Mouse (Mus musculus) hindbrain, embryonic 16.5 days (tissue): ENCODE measurements around the gene Tnfrsf11a. TPM values are rescaled to one million over a fixed set of nuclear protein-coding genes. Genes with fewer than 3 reads are reported as not detected.

Experiments used
- ATAC-seq: fragments of 200-750 bp; cut with Nextera tagmentation; 2 replicates; pipeline ENCODE4 v1.8.0; 2017; ENCODE audit warnings: moderate TSS enrichment, moderate library complexity
- H3K27ac ChIP-seq: fragments of 300-500 bp; sonication (generic); 2 replicates; pipeline ENCODE4 v1.5.1; 2014; ENCODE audit warnings: low read depth, mild to moderate bottlenecking, control low read depth, low read length, moderate library complexity
- H3K27me3 ChIP-seq: fragments of 300-500 bp; sonication (generic); replicated peaks from 2 replicates; pipeline ENCODE4 v1.6.1; 2014; ENCODE audit warnings: low read length; ENCODE audit not compliant: control insufficient read depth, insufficient read depth
- H3K36me3 ChIP-seq: fragments of 300-500 bp; sonication (generic); 2 replicates; pipeline ENCODE4 v1.6.1; 2014; ENCODE audit warnings: mild to moderate bottlenecking, low read length, moderate library complexity, mixed read lengths; ENCODE audit not compliant: control insufficient read depth, insufficient read depth
- H3K4me1 ChIP-seq: fragments of 300-500 bp; sonication (generic); 2 replicates; pipeline ENCODE4 v1.6.1; 2014; ENCODE audit warnings: low read depth, low read length; ENCODE audit not compliant: control insufficient read depth, insufficient read depth
- H3K4me2 ChIP-seq: fragments of 300-500 bp; sonication (generic); 2 replicates; pipeline ENCODE4 v1.6.1; 2014; ENCODE audit warnings: mild to moderate bottlenecking, low read length, control low read depth, moderate library complexity
- H3K4me3 ChIP-seq: fragments of 300-500 bp; sonication (generic); 2 replicates; pipeline ENCODE4 v1.5.1; 2014; ENCODE audit warnings: mild to moderate bottlenecking, low read length, control low read depth, moderate library complexity
- H3K9ac ChIP-seq: fragments of 300-500 bp; sonication (generic); 2 replicates; pipeline ENCODE4 v1.6.1; 2014; ENCODE audit warnings: low read depth, mild to moderate bottlenecking, control low read depth, low read length, moderate library complexity
- H3K9me3 ChIP-seq: fragments of 300-500 bp; sonication (generic); 2 replicates; pipeline ENCODE4 v1.6.1; 2014; ENCODE audit warnings: mild to moderate bottlenecking, low read length, moderate library complexity; ENCODE audit not compliant: control insufficient read depth
- WGBS: fragments of 180-500 bp; shearing (Covaris S2); extraction: QIAGEN DNeasy Blood & Tissue Kit; methylation state at CpG from one replicate; pipeline ENCODE4 v1.1.7; 2014; 5-methylcytosine and 5-hydroxymethylcytosine counted together
- polyA plus RNA-seq: library from polyadenylated mRNA; unstranded; fragments of >200 nt; fragmentation: Nextera tagmentation; extraction: Ambion mirVana; gene quantifications from 2 replicates; pipeline ENCODE4 v1.2.1, GENCODE M21; 2015

Tnfrsf11a gene
- polyA plus RNA-seq: 0.61 and 0.75 TPM in 2 replicates

DNA sequence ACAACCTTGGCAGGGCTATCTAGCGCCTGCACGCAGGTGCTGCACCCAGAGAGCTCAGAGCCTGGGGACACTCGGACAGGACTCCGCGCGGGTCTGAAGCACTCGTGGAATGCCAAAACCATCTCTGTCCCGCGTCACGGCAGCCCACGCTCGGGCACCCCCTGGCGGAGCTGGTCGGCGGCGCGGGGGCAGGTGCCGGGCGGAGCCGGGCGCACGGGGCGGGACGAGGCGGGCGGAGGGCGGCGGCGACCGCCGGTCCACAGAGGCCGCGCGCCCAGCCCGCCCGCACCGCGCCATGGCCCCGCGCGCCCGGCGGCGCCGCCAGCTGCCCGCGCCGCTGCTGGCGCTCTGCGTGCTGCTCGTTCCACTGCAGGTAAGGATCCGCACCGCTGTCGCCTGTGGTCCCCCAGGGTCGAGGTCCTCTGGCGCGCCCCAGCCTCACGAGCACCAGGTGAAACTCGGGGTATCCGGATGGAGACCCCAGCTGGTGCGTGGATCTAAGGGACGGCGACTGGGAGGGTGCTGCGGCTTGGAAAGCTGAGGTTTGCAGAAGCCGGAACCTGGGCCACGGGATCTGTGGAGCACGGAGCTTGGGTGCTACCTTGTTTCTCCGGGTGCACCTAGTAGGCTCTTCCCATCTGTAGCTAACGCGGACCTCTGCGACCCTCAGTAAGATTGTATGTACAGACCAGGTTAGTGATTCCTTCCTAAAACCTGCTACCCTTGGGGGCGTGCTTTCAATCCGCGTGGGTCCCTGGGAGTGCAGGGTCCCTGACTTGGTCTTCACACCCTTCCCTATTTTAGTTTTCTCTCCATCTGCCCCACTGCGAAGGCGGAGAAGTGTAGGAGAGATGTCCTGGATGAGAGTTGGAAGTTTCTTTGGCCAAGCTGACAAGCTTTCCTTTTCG lies at the start of gene Tnfrsf11a:
Gene Tnfrsf11a, plus strand, starts transcription at position 262 of the 908 bp plus-strand sequence.
- H3K9ac ChIP-seq: peak within 1 kb of the TSS; percentile 79
- H3K36me3 ChIP-seq: no peaks in the 10 kb centered on the region
- H3K27ac ChIP-seq: no peak within 1 kb of the TSS
- no peaks in the 10 kb centered on the region for H3K9me3 ChIP-seq
- H3K27me3 ChIP-seq: peaks cover 4% of the 10 kb centered on the region; the same call in 1 of the 2 replicates
- peak within 1 kb of the TSS; percentile 92 for H3K4me2 ChIP-seq
- H3K4me1 ChIP-seq: peaks cover 5% of the 10 kb centered on the region; the same call in 1 of the 2 replicates
- peak; percentile 79 for ATAC-seq
- H3K4me3 ChIP-seq: peak within 1 kb of the TSS; percentile 68
- WGBS: 3% methylated on average over 71 of the region's 77 CpGs

DNA sequence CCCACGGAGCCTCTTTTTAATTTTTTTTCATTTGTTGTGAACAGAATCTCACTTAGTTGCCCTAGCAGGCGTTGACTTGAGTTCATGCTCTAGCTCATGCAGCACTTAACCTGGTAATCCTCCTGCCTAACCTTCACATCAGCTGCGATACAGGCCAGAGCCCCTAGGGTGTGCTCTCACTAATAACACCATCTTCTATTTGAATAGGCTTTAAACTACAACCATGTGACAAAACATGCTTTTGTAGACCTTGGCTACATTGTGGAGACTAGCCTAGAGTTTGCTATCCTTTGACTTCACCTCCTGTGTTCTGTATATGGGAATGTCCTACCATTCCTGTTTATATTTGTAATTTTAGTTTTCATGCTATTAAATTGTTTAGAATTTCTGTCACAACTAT lies 45.2 kb upstream of the Tnfrsf11a start:
- H3K4me3 ChIP-seq: no peak overlapping the region
- peaks cover 5% of the 10 kb centered on the region for H3K36me3 ChIP-seq
- H3K27ac ChIP-seq: no peak overlapping the region
- no peak overlapping the region for H3K4me2 ChIP-seq
- no peaks in the 10 kb centered on the region for H3K4me1 ChIP-seq
- H3K27me3 ChIP-seq: no peaks in the 10 kb centered on the region
- H3K9ac ChIP-seq: no peak overlapping the region
- H3K9me3 ChIP-seq: no peaks in the 10 kb centered on the region
- 67% methylated on average over 3 of the region's 3 CpGs for WGBS
- ATAC-seq: no peak

DNA sequence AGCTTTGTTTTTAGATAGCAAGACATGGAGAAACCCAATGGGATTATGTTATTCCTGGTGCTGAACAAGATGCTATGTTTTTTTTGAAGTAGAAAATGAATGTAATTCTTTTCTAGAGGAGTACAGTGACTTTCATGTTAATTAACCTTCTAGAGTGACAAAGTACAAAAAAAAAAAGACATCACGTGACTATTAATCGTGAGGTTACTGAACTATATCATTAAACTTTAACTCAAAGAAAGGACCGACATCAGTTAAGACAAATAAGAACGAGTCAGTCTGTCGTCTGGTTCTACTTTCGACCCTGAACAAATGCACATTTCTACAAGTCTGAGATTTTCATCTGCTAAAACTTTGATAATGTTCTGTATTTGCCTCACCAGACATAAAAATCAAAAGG lies 42.2 kb upstream of the Tnfrsf11a start:
- Histone ChIP-seq H3K4me3 (no peak overlapping the region), H3K9me3 (no peaks in the 10 kb centered on the region), H3K36me3 (peaks cover 15% of the 10 kb centered on the region), H3K27me3 (no peaks in the 10 kb centered on the region), H3K4me2 (no peak overlapping the region), H3K27ac (no peak overlapping the region), H3K9ac (no peak overlapping the region), H3K4me1 (no peaks in the 10 kb centered on the region)
- 90% methylated on average over 6 of the region's 6 CpGs for whole genome bisulfite sequencing
- ATAC-seq: no peak

DNA sequence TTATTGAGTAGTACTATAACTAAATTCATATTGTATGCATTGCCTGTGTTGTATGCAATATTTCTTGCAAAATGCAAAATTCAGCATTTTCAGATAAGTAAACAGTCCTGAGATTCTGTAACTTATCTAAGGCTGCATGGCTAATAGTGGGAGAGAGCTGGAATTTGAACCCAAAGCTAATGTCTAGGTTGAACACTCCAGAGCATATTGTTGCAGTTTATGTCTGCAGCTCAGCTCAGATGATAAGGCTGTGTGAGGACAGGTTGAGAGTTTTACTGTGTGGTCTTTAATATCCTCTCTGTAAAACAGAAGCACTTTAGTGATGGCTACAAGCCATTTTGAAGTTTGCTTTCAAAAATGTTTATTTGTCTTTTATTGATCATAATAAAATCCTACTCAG lies 41.0 kb upstream of the Tnfrsf11a start:
- H3K4me2 ChIP-seq: no peak overlapping the region
- no peaks in the 10 kb centered on the region for H3K9me3 ChIP-seq
- H3K9ac ChIP-seq: no peak overlapping the region
- H3K36me3 ChIP-seq: peaks cover 23% of the 10 kb centered on the region
- ATAC-seq: no peak
- H3K4me1 ChIP-seq: no peaks in the 10 kb centered on the region
- no peak overlapping the region for H3K4me3 ChIP-seq
- H3K27ac ChIP-seq: no peak overlapping the region
- no peaks in the 10 kb centered on the region for H3K27me3 ChIP-seq

DNA sequence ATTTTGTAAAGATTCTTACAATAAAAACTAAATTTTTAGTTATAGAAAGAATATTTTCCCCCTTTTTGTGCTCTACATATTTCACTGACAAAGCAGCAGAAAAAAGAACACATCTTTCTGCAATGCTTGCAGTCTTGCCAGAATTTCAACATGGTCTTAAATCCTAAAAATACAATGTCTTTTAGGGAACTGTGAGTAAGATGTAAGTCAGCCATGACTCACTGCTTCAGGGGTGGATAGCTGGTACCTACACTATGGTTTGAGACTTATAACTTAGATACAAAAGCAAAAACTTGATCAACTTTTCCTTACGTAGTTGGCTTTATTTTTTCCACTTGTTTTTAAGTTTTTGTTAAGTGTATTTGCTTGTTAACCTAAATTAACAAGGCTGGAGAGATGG lies 38.0 kb upstream of the Tnfrsf11a start:
- H3K36me3 ChIP-seq: peaks cover 30% of the 10 kb centered on the region
- no peak overlapping the region for H3K27ac ChIP-seq
- H3K9me3 ChIP-seq: no peaks in the 10 kb centered on the region
- H3K9ac ChIP-seq: no peak overlapping the region
- no peak overlapping the region for H3K4me3 ChIP-seq
- H3K4me2 ChIP-seq: no peak overlapping the region
- no peak for ATAC-seq
- no peaks in the 10 kb centered on the region for H3K4me1 ChIP-seq
- WGBS: 95% methylated on average over 1 of the region's 1 CpGs
- no peaks in the 10 kb centered on the region for H3K27me3 ChIP-seq

DNA sequence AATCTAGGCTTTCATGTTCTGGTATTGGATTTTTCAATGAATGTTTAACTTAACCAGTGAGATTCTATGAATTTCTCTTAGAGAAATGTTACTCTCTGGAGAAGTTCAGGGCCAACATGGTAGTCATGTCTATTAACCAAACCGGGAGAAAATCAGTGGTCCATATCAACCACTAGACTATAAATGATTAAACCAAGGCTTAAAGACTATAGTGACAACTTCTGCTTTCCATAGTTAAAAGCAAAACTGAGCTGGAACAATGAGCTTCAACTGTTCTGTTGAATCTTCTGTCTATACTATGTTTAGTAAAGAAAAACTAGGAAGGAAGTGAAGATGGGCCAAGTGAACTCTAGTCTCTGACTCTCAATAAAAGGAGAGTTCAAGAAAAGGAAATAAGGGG lies 34.1 kb upstream of the Tnfrsf11a start:
- H3K4me1 ChIP-seq: no peaks in the 10 kb centered on the region
- no peak overlapping the region for H3K27ac ChIP-seq
- H3K9ac ChIP-seq: no peak overlapping the region
- H3K9me3 ChIP-seq: no peaks in the 10 kb centered on the region
- no peak overlapping the region for H3K4me2 ChIP-seq
- 89% methylated on average over 1 of the region's 1 CpGs for WGBS
- no peak overlapping the region for H3K4me3 ChIP-seq
- no peak for ATAC-seq
- peaks cover 36% of the 10 kb centered on the region for H3K36me3 ChIP-seq
- H3K27me3 ChIP-seq: no peaks in the 10 kb centered on the region

DNA sequence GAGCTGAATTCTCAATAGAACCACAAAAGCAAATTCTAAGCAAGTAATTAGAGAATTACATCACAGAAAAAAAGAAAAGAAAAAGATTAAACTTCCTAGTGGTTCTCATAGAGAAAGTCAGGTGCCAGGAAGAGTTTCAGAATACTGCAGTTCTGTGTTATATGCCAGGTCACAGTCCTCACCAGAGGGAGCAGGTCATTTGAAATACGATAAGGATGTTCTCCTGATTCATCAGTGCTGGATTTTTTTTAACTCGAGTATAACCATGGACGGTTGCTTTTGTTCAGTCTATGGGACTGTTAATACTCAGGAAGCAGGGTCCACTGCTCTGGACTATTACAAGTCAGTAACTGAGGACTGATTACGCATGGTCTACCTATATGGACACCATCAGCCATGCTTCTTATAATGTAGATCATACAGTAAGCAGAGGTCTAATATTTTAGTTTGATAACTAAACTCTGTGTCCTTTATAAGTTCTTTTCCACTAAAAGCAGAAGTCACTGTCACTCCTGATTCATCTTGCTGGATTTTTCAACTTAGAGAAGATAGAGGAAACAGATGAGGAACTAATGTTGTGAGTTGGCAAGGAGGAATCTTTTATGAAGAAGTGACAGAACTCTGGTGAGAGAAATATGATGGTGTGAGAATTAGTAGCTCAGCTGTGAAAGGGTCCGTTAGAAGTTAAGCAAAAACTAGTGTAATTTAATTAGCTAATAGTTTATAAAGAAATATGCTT lies 33.5 kb upstream of the Tnfrsf11a start:
- H3K4me3 ChIP-seq: no peak overlapping the region
- H3K4me2 ChIP-seq: no peak overlapping the region
- 92% methylated on average over 5 of the region's 5 CpGs for WGBS
- H3K4me1 ChIP-seq: no peaks in the 10 kb centered on the region
- peaks cover 30% of the 10 kb centered on the region for H3K36me3 ChIP-seq
- no peaks in the 10 kb centered on the region for H3K27me3 ChIP-seq
- no peak overlapping the region for H3K9ac ChIP-seq
- no peak overlapping the region for H3K27ac ChIP-seq
- no peaks in the 10 kb centered on the region for H3K9me3 ChIP-seq
- no peak for ATAC-seq

DNA sequence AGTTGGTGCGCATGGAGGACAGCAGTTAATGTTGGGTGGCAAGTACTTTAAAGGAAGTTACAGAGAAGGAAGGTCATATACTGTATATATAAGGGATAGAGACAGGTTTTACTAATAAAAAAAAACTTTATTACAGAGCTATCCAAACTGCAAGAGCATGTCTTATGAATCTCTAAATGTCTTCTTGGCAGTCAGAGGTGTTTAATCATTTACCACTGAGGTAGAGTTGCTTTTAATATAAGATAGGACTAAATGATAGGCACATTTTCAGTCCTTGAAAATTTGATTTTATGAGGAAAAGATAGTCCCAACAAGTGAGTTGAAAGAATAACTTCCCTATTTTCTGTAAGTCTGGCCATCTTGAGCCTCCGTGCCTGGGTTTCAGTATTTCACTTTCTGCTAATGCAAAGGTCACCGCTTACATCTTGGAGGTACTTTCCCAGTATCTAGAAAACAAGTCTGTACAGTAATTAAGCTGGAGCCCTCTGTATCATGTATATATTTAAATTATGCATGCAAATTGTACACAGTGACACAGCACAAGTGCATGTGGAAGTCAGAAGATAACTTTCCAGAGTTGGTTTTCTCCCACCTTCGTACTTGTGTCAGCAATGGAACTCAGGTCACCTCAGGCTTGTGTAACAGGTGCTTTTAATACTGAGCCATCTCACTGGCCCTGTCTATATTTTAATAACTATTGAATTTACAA lies 32.3 kb upstream of the Tnfrsf11a start:
- Histone ChIP-seq H3K9ac (no peak overlapping the region), H3K36me3 (peaks cover 28% of the 10 kb centered on the region), H3K9me3 (no peaks in the 10 kb centered on the region), H3K4me3 (no peak overlapping the region), H3K27me3 (no peaks in the 10 kb centered on the region), H3K4me2 (no peak overlapping the region), H3K27ac (no peak overlapping the region), H3K4me1 (no peaks in the 10 kb centered on the region)
- no peak for ATAC-seq
- WGBS: 95% methylated on average over 4 of the region's 4 CpGs

DNA sequence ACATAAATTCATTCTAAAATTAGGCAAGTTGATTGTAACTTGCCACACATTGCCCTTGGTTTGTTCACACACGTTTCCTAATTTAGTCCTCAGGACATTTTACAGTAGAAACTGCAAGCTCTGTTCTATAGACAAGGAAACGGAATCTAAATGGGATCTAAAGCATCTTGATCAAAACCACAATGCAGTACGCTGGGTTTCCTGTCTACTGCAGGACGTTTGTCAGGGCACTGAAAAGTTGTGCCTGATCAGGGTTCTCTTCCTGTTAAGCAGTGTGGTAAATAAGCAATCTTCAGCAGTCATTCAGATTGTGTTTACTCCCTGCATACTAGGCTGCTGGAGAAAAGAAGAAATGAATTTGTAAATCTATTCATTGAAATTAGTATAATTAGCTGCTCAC lies 28.3 kb upstream of the Tnfrsf11a start:
- ATAC-seq: no peak
- H3K4me1 ChIP-seq: no peaks in the 10 kb centered on the region
- peaks cover 16% of the 10 kb centered on the region for H3K36me3 ChIP-seq
- H3K9ac ChIP-seq: no peak overlapping the region
- 80% methylated on average over 4 of the region's 4 CpGs for WGBS
- H3K4me3 ChIP-seq: no peak overlapping the region
- no peaks in the 10 kb centered on the region for H3K27me3 ChIP-seq
- H3K27ac ChIP-seq: no peak overlapping the region
- no peak overlapping the region for H3K4me2 ChIP-seq
- H3K9me3 ChIP-seq: no peaks in the 10 kb centered on the region
